Mouse (Mus musculus): ENCODE measurements around the gene Ccdc169. TPM values are rescaled to one million over a fixed set of nuclear protein-coding genes. Genes with fewer than 3 reads are reported as not detected.

Gene Ccdc169
- polyA plus RNA-seq, 1 experiment from 2014 or later, result not detected

DNA sequence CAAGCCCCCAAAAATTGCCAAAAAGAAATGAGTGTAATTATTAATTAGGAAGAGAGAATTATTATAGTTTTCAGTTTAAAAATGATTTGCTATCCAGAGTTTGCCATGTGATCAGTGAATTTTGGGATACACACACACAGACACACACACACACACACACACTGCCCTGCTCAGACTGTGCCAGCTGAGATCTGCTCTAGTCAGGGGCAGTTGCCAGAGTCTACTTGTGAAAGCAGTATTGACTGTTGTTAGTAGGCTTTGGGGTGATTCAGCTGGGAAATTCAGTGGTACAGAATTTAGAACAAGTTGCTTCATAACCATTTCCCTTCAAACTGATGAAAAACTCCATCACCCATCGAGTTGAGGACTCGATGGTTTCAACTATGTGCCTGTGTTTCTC lies 10.0 kb downstream of the Ccdc169 start:
- Histone ChIP-seq H3K36me3 (replicated peaks; ENCODE audit: insufficient read depth, low read length) (no peaks in the 10 kb centered on the region), H3K4me3 (ENCODE audit: low read depth, low read length) (no peak overlapping the region), H3K9ac (replicated peaks) (no peak overlapping the region), H3K27ac (ENCODE audit: low read depth) (no peak overlapping the region), H3K9me3 (ENCODE audit: low read length) (no peaks in the 10 kb centered on the region), H3K27me3 (ENCODE audit: insufficient read depth, low read length) (no peaks in the 10 kb centered on the region), H3K4me2 (ENCODE audit: low read depth, low read length) (no peak overlapping the region), H3K4me1 (ENCODE audit: insufficient read depth) (no peaks in the 10 kb centered on the region)
- ATAC-seq (no peak), DNase-seq (no peak)
- no peak for TF ChIP-seq CTCF (IDR thresholded peaks at IDR 0.05; ENCODE audit: low read depth)
- WGBS (ENCODE audit: insufficient replicate concordance), result 64% methylated on average over 2 of the region's 2 CpGs

DNA sequence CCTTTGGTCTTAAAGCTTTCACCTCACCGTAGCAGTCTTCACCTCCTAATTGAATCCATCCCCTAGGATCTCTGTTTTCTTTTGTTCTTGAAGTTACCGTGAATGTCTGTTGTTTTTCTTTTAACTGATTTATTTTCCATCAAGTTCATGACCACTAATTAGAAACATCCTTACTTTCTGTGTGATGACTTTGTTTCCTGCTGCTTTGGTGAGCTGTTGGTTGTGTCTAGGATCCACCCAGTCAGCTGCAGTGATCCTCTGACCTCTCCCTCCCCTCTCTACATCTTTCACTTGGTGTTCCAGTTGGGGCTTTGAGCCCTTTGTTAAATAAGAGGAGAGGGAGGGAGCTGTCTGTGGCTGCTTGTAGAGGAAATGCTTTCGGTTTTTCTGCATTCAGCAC lies 11.0 kb downstream of the Ccdc169 start:
- ATAC-seq (no peak), DNase-seq (no peak)
- TF ChIP-seq CTCF (IDR thresholded peaks at IDR 0.05; ENCODE audit: low read depth) (no peak), EP300 (IDR thresholded peaks at IDR 0.05; ENCODE audit: low read depth) (no peak)
- Histone ChIP-seq H3K36me3 (replicated peaks; ENCODE audit: insufficient read depth, low read length) (no peaks in the 10 kb centered on the region), H3K9me3 (ENCODE audit: low read length) (no peaks in the 10 kb centered on the region), H3K27me3 (ENCODE audit: insufficient read depth, low read length) (no peaks in the 10 kb centered on the region), H3K9ac (replicated peaks) (no peak overlapping the region), H3K4me3 (ENCODE audit: low read depth, low read length) (no peak overlapping the region), H3K4me1 (ENCODE audit: insufficient read depth) (no peaks in the 10 kb centered on the region), H3K4me2 (ENCODE audit: low read depth, low read length) (no peak overlapping the region), H3K27ac (ENCODE audit: low read depth) (no peak overlapping the region)
- WGBS (ENCODE audit: insufficient replicate concordance), result 48% methylated on average over 3 of the region's 3 CpGs

DNA sequence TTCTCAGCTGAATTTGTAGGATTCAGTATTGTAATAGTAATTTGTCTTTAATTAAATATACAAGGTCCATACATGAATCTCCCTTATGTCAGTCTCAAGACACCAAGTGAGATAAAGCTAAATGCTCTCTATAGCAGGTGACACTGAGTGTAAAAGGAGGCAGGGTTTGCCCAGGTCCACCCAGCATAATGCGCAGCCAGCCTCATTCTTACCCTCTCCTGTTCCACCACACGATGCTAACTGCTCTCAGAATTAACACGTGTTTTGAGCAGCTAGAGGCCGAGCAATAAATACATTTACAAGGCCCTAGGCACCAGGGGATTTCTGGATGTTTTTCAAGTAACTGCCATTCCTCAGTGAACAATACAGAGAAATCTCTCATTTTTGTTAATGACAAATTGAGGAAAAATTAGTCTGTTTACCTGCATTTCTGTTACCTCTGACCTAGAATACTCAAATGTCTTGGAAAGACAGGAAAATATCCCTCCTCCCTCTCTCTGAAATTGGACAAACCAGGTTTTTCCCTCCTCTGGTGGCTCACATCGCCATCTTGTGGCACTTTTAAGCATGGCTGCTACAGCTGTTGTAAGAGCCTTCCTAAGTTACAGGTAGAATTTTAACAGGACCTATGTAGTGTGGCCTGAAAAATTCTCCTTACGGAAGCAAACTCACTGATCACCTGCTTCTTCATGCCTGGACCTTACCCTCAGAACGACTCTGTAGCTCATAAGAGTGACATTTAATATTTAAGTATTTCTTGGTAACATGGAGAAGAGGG lies 14.7 kb downstream of the Ccdc169 start:
- 46% methylated on average over 7 of the region's 7 CpGs for WGBS (ENCODE audit: insufficient replicate concordance)

DNA sequence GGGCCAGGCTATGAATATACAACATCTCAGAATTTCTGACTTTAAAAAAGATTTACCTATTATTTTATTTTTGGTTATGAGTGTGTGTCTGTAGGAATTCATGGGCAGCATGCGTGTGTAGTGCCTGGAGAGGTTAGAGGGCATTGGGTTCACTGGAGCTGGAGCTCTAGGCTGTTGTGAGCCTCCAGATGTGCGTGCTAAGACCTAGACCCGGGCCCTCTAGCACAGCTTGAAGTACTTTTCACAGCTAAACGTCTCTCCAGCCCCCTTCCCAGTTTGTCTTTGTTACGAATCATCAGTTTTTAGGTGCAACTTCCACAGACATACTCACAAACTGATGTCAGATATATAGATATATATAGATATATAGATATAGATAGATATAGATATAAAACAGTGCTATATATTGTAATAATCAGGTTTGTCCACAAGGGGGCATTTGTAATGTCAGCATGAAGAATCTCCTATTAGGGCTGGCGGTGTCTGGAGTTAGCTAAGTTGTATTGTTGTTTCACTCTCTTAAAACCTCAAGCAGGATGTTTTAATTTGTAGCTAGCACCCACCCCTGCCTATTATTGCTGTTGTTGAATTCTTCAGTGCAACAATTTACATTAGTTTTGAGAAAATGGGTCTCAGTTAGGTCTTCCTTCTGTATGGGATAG lies 15.7 kb downstream of the Ccdc169 start:
- no peaks in the 10 kb centered on the region for H3K27me3 ChIP-seq (ENCODE audit: insufficient read depth, low read length)
- H3K9ac ChIP-seq (replicated peaks), result no peak overlapping the region
- no peaks in the 10 kb centered on the region for H3K9me3 ChIP-seq (ENCODE audit: low read length)
- no peak overlapping the region for H3K27ac ChIP-seq (ENCODE audit: low read depth)
- no peak for TF ChIP-seq EP300 (IDR thresholded peaks at IDR 0.05; ENCODE audit: low read depth)
- peak; percentile 59 for TF ChIP-seq CTCF (IDR thresholded peaks at IDR 0.05; ENCODE audit: low read depth)
- no peak overlapping the region for H3K4me2 ChIP-seq (ENCODE audit: low read depth, low read length)
- no peak for ATAC-seq
- H3K4me3 ChIP-seq (ENCODE audit: low read depth, low read length), result no peak overlapping the region
- WGBS (ENCODE audit: insufficient replicate concordance), result 59% methylated on average over 6 of the region's 6 CpGs
- DNase-seq, result no peak
- H3K36me3 ChIP-seq (replicated peaks; ENCODE audit: insufficient read depth, low read length), result no peaks in the 10 kb centered on the region
- H3K4me1 ChIP-seq (ENCODE audit: insufficient read depth), result no peaks in the 10 kb centered on the region

More for the DNA sequence above, 14.7 kb downstream of the Ccdc169 start:
- Histone ChIP-seq H3K4me1 (ENCODE audit: insufficient read depth) (no peaks in the 10 kb centered on the region), H3K27me3 (ENCODE audit: insufficient read depth, low read length) (no peaks in the 10 kb centered on the region), H3K4me2 (ENCODE audit: low read depth, low read length) (no peak overlapping the region), H3K9ac (replicated peaks) (no peak overlapping the region), H3K36me3 (replicated peaks; ENCODE audit: insufficient read depth, low read length) (no peaks in the 10 kb centered on the region), H3K27ac (ENCODE audit: low read depth) (no peak overlapping the region), H3K4me3 (ENCODE audit: low read depth, low read length) (no peak overlapping the region), H3K9me3 (ENCODE audit: low read length) (no peaks in the 10 kb centered on the region)
- TF ChIP-seq CTCF (IDR thresholded peaks at IDR 0.05; ENCODE audit: low read depth), result peak; percentile 69
- TF ChIP-seq EP300 (IDR thresholded peaks at IDR 0.05; ENCODE audit: low read depth), result no peak
- ATAC-seq (no peak), DNase-seq (peak; percentile 49)

DNA sequence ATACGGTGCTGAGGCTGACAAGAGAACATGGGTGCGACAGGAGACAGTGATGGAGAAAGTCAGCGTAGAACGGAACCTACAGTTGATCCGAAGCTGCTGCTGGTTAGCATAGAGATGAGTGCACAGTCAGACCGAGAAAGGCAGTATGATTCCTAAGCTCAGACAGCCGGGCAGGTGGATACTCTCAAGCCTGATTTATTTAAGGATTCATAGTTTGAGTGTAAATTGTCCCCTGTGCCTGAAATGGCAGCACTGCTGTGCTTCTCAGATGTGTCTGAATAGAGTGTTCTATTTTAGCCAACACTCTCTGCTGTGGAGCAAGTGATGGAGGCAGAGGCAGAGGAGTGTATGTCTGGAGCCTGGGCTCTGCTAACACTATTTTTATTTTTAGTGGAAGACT lies 17.0 kb downstream of the Ccdc169 start:
- Histone ChIP-seq H3K4me2 (ENCODE audit: low read depth, low read length) (no peak overlapping the region), H3K36me3 (replicated peaks; ENCODE audit: insufficient read depth, low read length) (no peaks in the 10 kb centered on the region), H3K27me3 (ENCODE audit: insufficient read depth, low read length) (no peaks in the 10 kb centered on the region), H3K27ac (ENCODE audit: low read depth) (no peak overlapping the region), H3K9me3 (ENCODE audit: low read length) (no peaks in the 10 kb centered on the region), H3K4me1 (ENCODE audit: insufficient read depth) (no peaks in the 10 kb centered on the region), H3K9ac (replicated peaks) (no peak overlapping the region), H3K4me3 (ENCODE audit: low read depth, low read length) (no peak overlapping the region)
- 82% methylated on average over 7 of the region's 7 CpGs for WGBS (ENCODE audit: insufficient replicate concordance)
- DNase-seq, result no peak
- no peak for ATAC-seq
- TF ChIP-seq EP300 (IDR thresholded peaks at IDR 0.05; ENCODE audit: low read depth), result no peak
- TF ChIP-seq CTCF (IDR thresholded peaks at IDR 0.05; ENCODE audit: low read depth), result no peak

DNA sequence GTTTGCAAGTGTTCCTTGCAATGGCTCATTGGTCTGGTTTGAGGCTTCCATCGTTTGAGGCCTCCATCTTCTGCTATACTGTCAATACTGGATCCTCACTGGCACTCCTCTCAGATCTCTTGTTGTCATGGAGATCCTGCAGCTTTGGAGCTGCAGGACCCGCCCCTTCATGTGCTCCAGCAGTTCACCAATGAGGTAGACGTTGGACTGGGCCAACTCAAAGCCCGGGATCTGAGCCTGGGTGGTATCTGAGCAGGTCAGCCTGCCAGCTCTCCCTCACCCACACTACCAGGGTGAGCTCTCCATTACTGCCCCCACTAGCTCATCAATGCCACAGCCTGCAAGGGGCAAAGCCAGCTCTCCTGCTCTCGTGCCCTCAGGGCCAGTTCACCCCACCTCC lies 20.3 kb downstream of the Ccdc169 start:
- Histone ChIP-seq H3K9ac (replicated peaks) (no peak overlapping the region), H3K4me3 (ENCODE audit: low read depth, low read length) (no peak overlapping the region), H3K27ac (ENCODE audit: low read depth) (no peak overlapping the region), H3K27me3 (ENCODE audit: insufficient read depth, low read length) (no peaks in the 10 kb centered on the region), H3K36me3 (replicated peaks; ENCODE audit: insufficient read depth, low read length) (no peaks in the 10 kb centered on the region), H3K4me1 (ENCODE audit: insufficient read depth) (no peaks in the 10 kb centered on the region), H3K4me2 (ENCODE audit: low read depth, low read length) (no peak overlapping the region), H3K9me3 (ENCODE audit: low read length) (no peaks in the 10 kb centered on the region)
- 61% methylated on average over 5 of the region's 5 CpGs for WGBS (ENCODE audit: insufficient replicate concordance)
- TF ChIP-seq CTCF (IDR thresholded peaks at IDR 0.05; ENCODE audit: low read depth) (no peak), EP300 (IDR thresholded peaks at IDR 0.05; ENCODE audit: low read depth) (no peak)
- ATAC-seq (no peak), DNase-seq (no peak)

Measured in liver, postnatal 0 days (tissue).